Mouse (Mus musculus) embryonic fibroblast, embryonic 13.5 days (primary cell): ENCODE results near the gene Nxpe5. TPM values are rescaled to one million over a fixed set of nuclear protein-coding genes. Genes with fewer than 3 reads are reported as not detected.

Source experiments
- H3K27ac ChIP-seq: 2 replicates; pipeline ENCODE4 v1.5.1; 2012; ENCODE audit warnings: low read length, control low read depth, inconsistent platforms; ENCODE audit not compliant: insufficient read depth
- H3K4me1 ChIP-seq: 2 replicates; pipeline ENCODE4 v1.6.1; 2011; ENCODE audit warnings: low read length; ENCODE audit not compliant: control insufficient read depth, insufficient read depth
- H3K4me3 ChIP-seq: 2 replicates; pipeline ENCODE4 v1.5.1; 2011; ENCODE audit warnings: mild to moderate bottlenecking, control low read depth, low read length; ENCODE audit not compliant: insufficient read depth
- CTCF ChIP-seq: IDR thresholded peaks from 2 replicates; pipeline ENCODE4 v1.5.1; 2011; ENCODE audit warnings: mild to moderate bottlenecking, control low read depth, low read length, moderate library complexity, borderline replicate concordance; ENCODE audit not compliant: insufficient read depth
- POLR2A ChIP-seq: IDR thresholded peaks from 2 replicates; pipeline ENCODE4 v1.6.1; 2011; ENCODE audit warnings: low read depth, mild to moderate bottlenecking, control low read depth, low read length, moderate library complexity
- polyA plus RNA-seq: library from polyadenylated mRNA; stranded (reverse); fragments of >200 nt; gene quantifications from 2 replicates; pipeline ENCODE4 v1.2.4, GENCODE M21; 2011; ENCODE audit warnings: low read depth; ENCODE audit not compliant: missing spikeins, insufficient read length

The Nxpe5 gene
- polyA plus RNA-seq, 1 experiment: 0.32 TPM

DNA sequence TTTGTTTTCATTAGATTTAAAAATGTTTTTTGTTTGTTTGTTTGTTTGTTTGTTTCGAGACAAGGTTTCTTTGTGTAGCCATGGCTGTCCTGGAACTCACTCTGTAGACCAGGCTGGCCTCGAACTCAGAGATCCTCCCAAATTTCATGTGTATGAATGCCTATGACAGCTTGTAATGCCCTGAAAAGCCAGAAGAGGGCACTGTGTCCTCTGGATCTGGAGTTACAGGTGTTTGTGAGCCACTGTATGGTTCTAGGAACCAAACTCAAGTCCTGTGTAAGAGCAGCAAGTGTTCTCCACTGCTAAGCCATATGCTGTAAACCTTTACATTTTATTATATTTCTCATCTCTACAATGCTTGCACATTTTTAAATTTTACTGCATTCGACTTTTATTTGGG, 62.2 kb downstream of the Nxpe5 start:
- Histone ChIP-seq H3K4me1 (no peaks in the 10 kb centered on the region), H3K4me3 (no peak overlapping the region), H3K27ac (no peak overlapping the region)
- no peak for TF ChIP-seq CTCF
- no peak for TF ChIP-seq POLR2A

DNA sequence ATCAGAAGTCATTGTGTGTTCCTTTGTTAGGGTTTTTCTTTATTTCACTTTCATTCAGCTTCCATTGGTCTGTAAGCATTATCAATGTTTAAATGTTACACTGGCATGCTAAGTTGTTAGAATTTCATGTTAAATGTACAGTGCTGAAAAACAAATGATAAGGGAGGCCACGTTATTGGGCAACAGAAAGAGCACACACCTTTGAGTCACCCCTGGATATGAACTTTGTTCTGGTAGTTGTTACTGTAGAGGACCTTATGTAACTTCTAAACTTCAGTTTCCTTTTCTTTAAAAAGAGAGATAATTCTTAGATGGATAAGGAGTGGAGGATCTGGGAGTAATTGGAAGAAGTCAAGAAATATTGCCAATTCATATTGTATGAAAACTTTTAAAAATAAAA, 65.9 kb downstream of the Nxpe5 start:
- H3K4me1 ChIP-seq: no peaks in the 10 kb centered on the region
- no peak overlapping the region for H3K27ac ChIP-seq
- no peak overlapping the region for H3K4me3 ChIP-seq
- no peak for TF ChIP-seq POLR2A
- no peak for TF ChIP-seq CTCF

DNA sequence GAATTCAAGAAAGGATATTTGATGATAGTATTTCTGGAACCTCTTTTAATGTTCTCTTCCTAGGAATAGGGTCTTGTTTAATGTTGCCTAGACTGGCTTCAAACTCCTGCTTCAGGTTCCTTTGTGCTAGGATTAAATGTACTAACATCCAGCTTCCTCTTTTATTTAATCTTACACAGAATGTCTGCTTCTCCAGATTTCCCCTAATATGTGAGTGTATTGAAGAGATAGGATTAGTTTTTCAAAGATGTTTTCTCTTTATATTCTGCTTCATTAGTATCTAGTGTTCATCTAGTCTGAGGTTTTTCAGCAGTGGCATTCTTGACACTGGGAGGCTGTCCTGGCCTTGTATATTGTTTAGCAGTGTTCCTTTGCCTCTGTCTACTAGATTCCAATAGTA, 68.5 kb downstream of the Nxpe5 start:
- no peak overlapping the region for H3K4me3 ChIP-seq
- no peak overlapping the region for H3K27ac ChIP-seq
- TF ChIP-seq CTCF: no peak
- no peak for TF ChIP-seq POLR2A
- H3K4me1 ChIP-seq: no peaks in the 10 kb centered on the region

DNA sequence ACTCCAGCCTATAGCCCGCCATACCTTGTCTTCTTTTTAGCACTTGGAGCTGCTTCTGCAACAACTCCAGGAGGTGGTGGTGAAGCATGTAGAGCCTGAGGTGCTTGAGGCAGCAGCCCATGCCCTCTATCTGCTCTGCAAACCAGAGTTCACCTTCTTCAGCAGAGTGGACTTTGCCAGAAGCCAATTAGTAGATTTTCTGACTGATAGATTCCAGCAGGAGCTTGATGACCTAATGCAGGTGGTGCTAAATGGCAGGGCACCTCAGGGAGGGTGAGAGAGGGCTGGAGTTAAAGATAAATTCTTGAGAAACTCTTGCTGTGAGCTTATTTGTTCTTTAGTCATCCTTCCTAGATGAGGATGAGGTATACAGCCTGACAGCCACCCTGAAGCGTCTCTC, 73.9 kb downstream of the Nxpe5 start:
- H3K4me3 ChIP-seq: no peak overlapping the region
- no peak overlapping the region for H3K27ac ChIP-seq
- TF ChIP-seq CTCF (no peak), POLR2A (no peak)
- H3K4me1 ChIP-seq: no peaks in the 10 kb centered on the region

Other genes starting within 250 kb of the Nxpe5 start
- not detected in 2 replicates for gene Azgp1, start 244.4 kb upstream of the Nxpe5 start, polyA plus RNA-seq
- not detected in 2 replicates for gene Smok3a, start 204.6 kb upstream of the Nxpe5 start, polyA plus RNA-seq
- gene Smok3b, start 204.5 kb upstream of the Nxpe5 start, polyA plus RNA-seq: not detected in 2 replicates
- gene Smok3c, start 172.7 kb upstream of the Nxpe5 start, polyA plus RNA-seq: not detected in 2 replicates
- gene Zkscan1, start 140.8 kb upstream of the Nxpe5 start, polyA plus RNA-seq: 24.1 and 25.2 TPM in 2 replicates
- gene Zscan21, start 109.0 kb upstream of the Nxpe5 start, polyA plus RNA-seq: 15.0 and 22.2 TPM in 2 replicates
- 11.9 and 13.2 TPM in 2 replicates for gene Zfp113, start 70.2 kb upstream of the Nxpe5 start, polyA plus RNA-seq
- 162 and 184 TPM in 2 replicates for gene Cops6, start 64.8 kb upstream of the Nxpe5 start, polyA plus RNA-seq
- 22.2 and 26.5 TPM in 2 replicates for gene Ap4m1, start 53.9 kb upstream of the Nxpe5 start, polyA plus RNA-seq
- gene Mcm7, start 53.5 kb upstream of the Nxpe5 start, polyA plus RNA-seq: 79.1 and 85.3 TPM in 2 replicates
- gene Taf6, start 38.4 kb upstream of the Nxpe5 start, polyA plus RNA-seq: 27.9 and 29.8 TPM in 2 replicates
- gene Cnpy4, start 38.4 kb upstream of the Nxpe5 start, polyA plus RNA-seq: 63.1 and 63.3 TPM in 2 replicates
- gene Mblac1, start 31.6 kb upstream of the Nxpe5 start, polyA plus RNA-seq: 2.1 and 3.5 TPM in 2 replicates
- gene Lamtor4, start 29.6 kb downstream of the Nxpe5 start, polyA plus RNA-seq: 36.9 and 40.7 TPM in 2 replicates
- 18.0 and 18.2 TPM in 2 replicates for gene BC037034, start 38.1 kb downstream of the Nxpe5 start, polyA plus RNA-seq
- 5.7 and 6.4 TPM in 2 replicates for gene Gal3st4, start 46.9 kb downstream of the Nxpe5 start, polyA plus RNA-seq
- not detected in 2 replicates for gene Gm43720, start 54.1 kb downstream of the Nxpe5 start, polyA plus RNA-seq
- 13.2 and 20.1 TPM in 2 replicates for gene Gpc2, start 54.1 kb downstream of the Nxpe5 start, polyA plus RNA-seq
- 3.0 and 6.0 TPM in 2 replicates for gene Stag3, start 54.3 kb downstream of the Nxpe5 start, polyA plus RNA-seq
- not detected in 2 replicates for gene Pvrig, start 116.1 kb downstream of the Nxpe5 start, polyA plus RNA-seq
- 12.1 and 22.4 TPM in 2 replicates for gene Zfp157, start 215.6 kb downstream of the Nxpe5 start, polyA plus RNA-seq